25 mouse cellular contexts compared by ENCODE assay signal in genomic region chr19:38445758-38446157, GRCm38 (mm10). TPM values are rescaled to one million over a fixed set of nuclear protein-coding genes. Genes with fewer than 3 reads are reported as not detected.
DNase-seq lines count a peak whose midpoint lies in the region; ATAC-seq and TF ChIP-seq lines count a peak whose summit lies in the region.
"Had no signal": no experiment of that assay in that cellular context is flagged by ENCODE, and none has a peak within 500 bp of the region (broad histone marks: within the 10 kb centered on the region; RNA-seq: fewer than 3 reads in every experiment).

No protein-coding gene starts in this region.

- intact Hi-C loops in left cerebral cortex, adult 2 months (cut with DNase I): no loop called here

- 88% methylated on average over 5 of the region's 5 CpGs for WGBS in forebrain, embryonic 13.5 days

- H3K27me3 ChIP-seq in CH12.LX (replicated peaks) (no peaks in the 10 kb centered on the region), MEL (ENCODE audit: control insufficient read depth in 1 of 2, insufficient read depth in 2 of 2, low read length in 2 of 2) (no peaks in the 10 kb centered on the region; a peak in 2 of 4 replicates)
- H3K27me3 ChIP-seq in forebrain, embryonic 13.5 days: no peaks in the 10 kb centered on the region

- H3K9me3 ChIP-seq in CH12.LX (replicated peaks; ENCODE audit: low read length) (no peaks in the 10 kb centered on the region), ES-E14 (ENCODE audit: control insufficient read depth, insufficient read depth, low read depth, low read length) (no peaks in the 10 kb centered on the region), MEL (replicated peaks; ENCODE audit: insufficient read depth, low read length) (no peaks in the 10 kb centered on the region)
- no peaks in the 10 kb centered on the region for H3K9me3 ChIP-seq in forebrain, embryonic 13.5 days (replicated peaks)
- H3K9me3 ChIP-seq: G1E had no signal

- ATAC-seq in forebrain, embryonic 13.5 days: no peak
- ATAC-seq: activated CD4-positive, CD25-positive, alpha-beta regulatory T cell, adult 4 months; CD4-positive, CD25-positive, alpha-beta regulatory T cell, adult 4 months; Patski had no signal

- H3K36me3 ChIP-seq in CH12.LX (replicated peaks in 1 of 2; ENCODE audit: control insufficient read depth in 1 of 2, insufficient read depth in 1 of 2, low read length in 1 of 2) (no peaks in the 10 kb centered on the region), ES-E14 (ENCODE audit: control insufficient read depth, insufficient read depth, low read length, poor library complexity, severe bottlenecking) (no peaks in the 10 kb centered on the region), MEL (ENCODE audit: control insufficient read depth in 1 of 2, insufficient read depth in 2 of 2, low read length in 2 of 2) (no peaks in the 10 kb centered on the region)
- H3K36me3 ChIP-seq in forebrain, embryonic 13.5 days (ENCODE audit: poor library complexity, severe bottlenecking): no peaks in the 10 kb centered on the region
- H3K36me3 ChIP-seq: G1E had no signal

- H3K9ac ChIP-seq in CH12.LX (ENCODE audit: insufficient read depth, low read depth): no peak overlapping the region
- no peak overlapping the region for H3K9ac ChIP-seq in ES-E14 (ENCODE audit: insufficient read depth, low read depth, low read length, poor library complexity, severe bottlenecking)
- H3K9ac ChIP-seq in MEL (ENCODE audit: control insufficient read depth, low read depth, low read length, poor library complexity, severe bottlenecking): no peak overlapping the region
- no peak overlapping the region for H3K9ac ChIP-seq in forebrain, embryonic 13.5 days

- TF ChIP-seq EP300 in CH12.LX (IDR thresholded peaks at IDR 0.05; ENCODE audit: low read length) (no peak), MEL (IDR thresholded peaks at IDR 0.05; ENCODE audit: low read depth in 1 of 2, low read length in 2 of 2) (no peak)

- TF ChIP-seq POLR2A in CH12.LX (IDR thresholded peaks at IDR 0.05; ENCODE audit: low read depth, low read length) (no peak), MEL (IDR thresholded peaks at IDR 0.05; ENCODE audit: control insufficient read depth in 1 of 2, insufficient read depth in 1 of 2, low read depth in 1 of 2, low read length in 2 of 2, poor library complexity in 1 of 2) (no peak)

- H3K79me2 ChIP-seq in CH12.LX (replicated peaks; ENCODE audit: control insufficient read depth, extremely low read depth, insufficient read depth, poor library complexity, severe bottlenecking): no peaks in the 10 kb centered on the region
- no peaks in the 10 kb centered on the region for H3K79me2 ChIP-seq in MEL (ENCODE audit: control insufficient read depth, insufficient read depth, low read length, poor library complexity)

- TF ChIP-seq RAD21 in CH12.LX (IDR thresholded peaks at IDR 0.05; ENCODE audit: low read depth, low read length) (no peak), MEL (IDR thresholded peaks at IDR 0.05; ENCODE audit: low read depth, low read length) (no peak)

- H3K27ac ChIP-seq in CH12.LX (ENCODE audit: insufficient read depth, low read depth) (no peak overlapping the region), ES-E14 (ENCODE audit: insufficient read depth, low read depth, low read length, poor library complexity, severe bottlenecking) (no peak overlapping the region), MEL (ENCODE audit: control insufficient read depth, low read depth, low read length) (no peak overlapping the region)
- no peak overlapping the region for H3K27ac ChIP-seq in forebrain, embryonic 13.5 days
- H3K27ac ChIP-seq in left cerebral cortex, adult 2 months: no peak overlapping the region

- TF ChIP-seq CTCF in CH12.LX (conservative IDR thresholded peaks at IDR 0.05 in 1 of 2, IDR thresholded peaks at IDR 0.05 in 1 of 2; ENCODE audit: low read depth in 2 of 2, low read length in 2 of 2): no peak
- TF ChIP-seq CTCF in MEL (IDR thresholded peaks at IDR 0.05 in 2 of 3, conservative IDR thresholded peaks at IDR 0.05 in 1 of 3; ENCODE audit: control insufficient read depth in 1 of 3, insufficient read depth in 1 of 3, low read depth in 2 of 3, low read length in 3 of 3, poor library complexity in 1 of 3, severe bottlenecking in 1 of 3): no peak
- TF ChIP-seq CTCF in left cerebral cortex, adult 2 months (IDR thresholded peaks at IDR 0.05): no peak

- DNase-seq in heart, adult 11 months: peak; percentile 11
- no peak for DNase-seq in heart, adult 9 months (ENCODE audit: low spot score in 2 of 2)
- DNase-seq in CH12.LX (ENCODE audit: extremely low read depth) (no peak), ES-E14 (ENCODE audit: low read depth, low spot score) (no peak), MEL (ENCODE audit: low read depth, low spot score) (no peak)
- no peak for DNase-seq in cerebellum, postnatal 10 days
- no peak for DNase-seq in left cerebral cortex, adult 2 months (ENCODE audit: extremely low spot score in 1 of 2, low spot score in 2 of 2)
- DNase-seq: adrenal gland, adult 2 months; adrenal gland, adult 8-10 months; adrenal gland, postnatal 10 days; adrenal gland, postnatal 14 days; adrenal gland, postnatal 25 days; adrenal gland, postnatal 36 days; B cell, adult 2 months; cerebellum, adult 11 months; cerebellum, adult 11-12 months; cerebellum, adult 18-20 months; cerebellum, adult 2 months; cerebellum, adult 8-10 months had no signal

- in situ Hi-C loops in CH12.LX (cut with MboI; ENCODE audit: low pct_ligation_motif_present, low pct_unique_long_range_greater_than_20kb, low sequenced_read_pairs) (no loop called here), ES-E14 (cut with MboI; ENCODE audit: low sequenced_read_pairs in 2 of 2, unreplicated experiment in 2 of 2) (loop anchor here in 1 of 2 experiments (25.0 kb wide), 1 partner anchor 317 kb away; no protein-coding TSS in a partner anchor)

- H3K4me2 ChIP-seq in CH12.LX (ENCODE audit: insufficient read depth, low read depth, poor library complexity, severe bottlenecking): no peak overlapping the region
- H3K4me2 ChIP-seq in forebrain, embryonic 13.5 days: no peak overlapping the region

- H3K4me1 ChIP-seq in CH12.LX (ENCODE audit: control insufficient read depth in 1 of 2, insufficient read depth in 2 of 2): no peaks in the 10 kb centered on the region
- 0 out of 4 replicates have a peak, but pooled peaks cover 0 to 2% of the 10 kb centered on the region in 2 experiments for H3K4me1 ChIP-seq in ES-E14 (ENCODE audit: control insufficient read depth in 2 of 2, insufficient read depth in 2 of 2, low read length in 2 of 2, poor library complexity in 1 of 2)
- no peaks in the 10 kb centered on the region for H3K4me1 ChIP-seq in MEL (ENCODE audit: control insufficient read depth in 1 of 2, insufficient read depth in 2 of 2, low read length in 2 of 2)
- no peaks in the 10 kb centered on the region for H3K4me1 ChIP-seq in forebrain, embryonic 13.5 days

- no peak overlapping the region for H3K4me3 ChIP-seq in CH12.LX (replicated peaks in 1 of 3; ENCODE audit: low read depth in 2 of 3, low read length in 2 of 3, poor library complexity in 1 of 3)
- H3K4me3 ChIP-seq in ES-E14 (ENCODE audit: insufficient read depth in 1 of 2, low read depth in 1 of 2, low read length in 2 of 2, poor library complexity in 1 of 2, severe bottlenecking in 1 of 2): no peak overlapping the region
- no peak overlapping the region for H3K4me3 ChIP-seq in MEL (ENCODE audit: control insufficient read depth in 1 of 2, insufficient read depth in 1 of 2, low read depth in 2 of 2, low read length in 2 of 2)
- H3K4me3 ChIP-seq in forebrain, embryonic 13.5 days: no peak overlapping the region
- H3K4me3 ChIP-seq in left cerebral cortex, adult 2 months: no peak overlapping the region

- dilution Hi-C loops in CH12.LX (cut with MboI; ENCODE audit: extremely low pct_ligation_motif_present, extremely low pct_unique_long_range_greater_than_20kb, low sequenced_read_pairs): no loop called here

TF ChIP-seq in CH12.LX, 34 proteins besides CTCF, POLR2A, EP300 and RAD21:
- TF ChIP-seq ZC3H11A (IDR thresholded peaks at IDR 0.05; ENCODE audit: low read depth, low read length) (no peak), BHLHE40 (IDR thresholded peaks at IDR 0.05; ENCODE audit: low read depth, low read length) (no peak), MAFK (IDR thresholded peaks at IDR 0.05; ENCODE audit: insufficient replicate concordance, low read length) (peak; percentile 94)

TF ChIP-seq in ES-E14, 5 proteins besides CTCF, POLR2A, EP300 and RAD21:
- no peak for TF ChIP-seq ZNF384 (IDR thresholded peaks at IDR 0.05; ENCODE audit: low read depth, low read length)
- no peak for TF ChIP-seq CHD2 (IDR thresholded peaks at IDR 0.05; ENCODE audit: low read depth, low read length)
- peak; percentile 96 for TF ChIP-seq MAFK (IDR thresholded peaks at IDR 0.05; ENCODE audit: insufficient read depth, low read depth, low read length)
- no peak for TF ChIP-seq HCFC1 (IDR thresholded peaks at IDR 0.05; ENCODE audit: borderline replicate concordance, insufficient read depth, low read length)
- no peak for TF ChIP-seq ZC3H11A (IDR thresholded peaks at IDR 0.05; ENCODE audit: borderline replicate concordance, low read depth, low read length)

TF ChIP-seq in MEL, 35 proteins besides CTCF, POLR2A, EP300 and RAD21 (continues in another document):
- TF ChIP-seq RCOR1 (IDR thresholded peaks at IDR 0.05; ENCODE audit: low read depth, low read length) (no peak), MYC (IDR thresholded peaks at IDR 0.05; ENCODE audit: low read depth, low read length) (no peak), MAFK (IDR thresholded peaks at IDR 0.05; ENCODE audit: borderline replicate concordance, low read depth, low read length) (peak; percentile 35; the same call in 1 of the 2 replicates), ZKSCAN1 (IDR thresholded peaks at IDR 0.05; ENCODE audit: low read depth, low read length) (no peak), CHD2 (IDR thresholded peaks at IDR 0.05; ENCODE audit: low read length) (no peak)

RNA-seq across cellular contexts. Expression of gene Plce1, which starts 35.2 kb away (rescaled TPM):
- total RNA-seq in CH12.LX (2012; rRNA removed) (under 0.01 and 0.04 TPM in 2 replicates), CH12.LX (2014; rRNA removed) (0.04 and 0.05 TPM in 2 replicates), ES-E14 (2012; rRNA removed) (2.2 and 3.2 TPM in 2 replicates), MEL (2012; rRNA removed) (not detected in 2 replicates)
- polyA plus RNA-seq in CH12.LX (2012; ENCODE audit: insufficient read length, low read depth) (0.10 and 0.13 TPM in 2 replicates), MEL (2012; ENCODE audit: insufficient read depth in 1 of 2, insufficient read length in 2 of 2, low read depth in 1 of 2, low replicate concordance in 2 of 2, missing spikeins in 1 of 2) (not detected)
- polyA plus RNA-seq in forebrain, embryonic 13.5 days (2015; fragmentation: Nextera tagmentation; extraction: Ambion mirVana): 5.4 and 5.6 TPM in 2 replicates
- 1 to 10 TPM; 4.8 to 5.6 TPM for total RNA-seq in left cerebral cortex, adult 2 months (2021)
- polyA plus RNA-seq: C2C12, G1E had no signal

RNA-seq across cellular contexts. Expression of gene Slc35g1, which starts 50.0 kb away (rescaled TPM):
- total RNA-seq in CH12.LX (2012; rRNA removed) (14.6 and 17.8 TPM in 2 replicates), CH12.LX (2014; rRNA removed) (38.2 and 38.5 TPM in 2 replicates), ES-E14 (2012; rRNA removed) (28.4 and 36.3 TPM in 2 replicates), MEL (2012; rRNA removed) (17.7 and 19.0 TPM in 2 replicates)
- polyA plus RNA-seq in CH12.LX (2012; ENCODE audit: insufficient read length, low read depth) (17.9 and 21.7 TPM in 2 replicates), MEL (2012; ENCODE audit: insufficient read depth in 1 of 2, insufficient read length in 2 of 2, low read depth in 1 of 2, low replicate concordance in 2 of 2, missing spikeins in 1 of 2) (10 to 100 TPM in 1 of 2 experiments, not detected in 1; 15.7 TPM)
- polyA plus RNA-seq in forebrain, embryonic 13.5 days (2015; fragmentation: Nextera tagmentation; extraction: Ambion mirVana): 2.3 TPM in 2 replicates
- total RNA-seq in left cerebral cortex, adult 2 months (2021): 1 to 10 TPM; 1.6 to 2.3 TPM
